24 mouse cellular contexts compared by ENCODE assay signal in genomic region chr5:12000777-12001176, GRCm38 (mm10).
DNase-seq lines count a peak whose midpoint lies in the region; ATAC-seq and TF ChIP-seq lines count a peak whose summit lies in the region.
"Had no signal": no experiment of that assay in that cellular context is flagged by ENCODE, and none has a peak within 500 bp of the region (broad histone marks: within the 10 kb centered on the region; RNA-seq: fewer than 3 reads in every experiment).

No protein-coding gene starts in this region.

- peaks cover 8% of the 10 kb centered on the region; the same call in 1 of the 2 replicates for H3K9me3 ChIP-seq in E14TG2a.4 (ENCODE audit: low read length)
- H3K9me3 ChIP-seq in heart, embryonic 10.5 days, result no peaks in the 10 kb centered on the region
- H3K9me3 ChIP-seq: embryonic facial prominence, embryonic 12.5 days; hindbrain, embryonic 10.5 days; intestine, embryonic 15.5 days; limb, embryonic 13.5 days; liver, embryonic 13.5 days; lung, embryonic 15.5 days; midbrain, embryonic 15.5 days had no signal

- H3K27me3 ChIP-seq in E14TG2a.4 (ENCODE audit: insufficient read depth, low read length), result no peaks in the 10 kb centered on the region
- H3K27me3 ChIP-seq in heart, embryonic 10.5 days (ENCODE audit: insufficient read depth, poor library complexity, severe bottlenecking), result no peaks in the 10 kb centered on the region
- H3K27me3 ChIP-seq: embryonic facial prominence, embryonic 12.5 days; intestine, embryonic 15.5 days; limb, embryonic 13.5 days; liver, embryonic 13.5 days; lung, embryonic 15.5 days; midbrain, embryonic 15.5 days had no signal

- no peaks in the 10 kb centered on the region for H3K4me1 ChIP-seq in E14TG2a.4 (replicated peaks; ENCODE audit: low read depth, low read length)
- H3K4me1 ChIP-seq in heart, embryonic 10.5 days, result no peaks in the 10 kb centered on the region
- H3K4me1 ChIP-seq: embryonic facial prominence, embryonic 12.5 days; hindbrain, embryonic 10.5 days; intestine, embryonic 15.5 days; limb, embryonic 13.5 days; liver, embryonic 13.5 days; lung, embryonic 15.5 days; midbrain, embryonic 15.5 days had no signal

- H3K4me3 ChIP-seq in gastrocnemius, adult 2 months, result no peak overlapping the region
- H3K4me3 ChIP-seq in left cerebral cortex, adult 2 months, result no peak overlapping the region
- no peak overlapping the region for H3K4me3 ChIP-seq in E14TG2a.4 (replicated peaks; ENCODE audit: low read length)
- no peak overlapping the region for H3K4me3 ChIP-seq in heart, embryonic 10.5 days
- H3K4me3 ChIP-seq: embryonic facial prominence, embryonic 12.5 days; hindbrain, embryonic 10.5 days; intestine, embryonic 15.5 days; limb, embryonic 13.5 days; liver, embryonic 13.5 days; lung, embryonic 15.5 days; midbrain, embryonic 15.5 days had no signal

- H3K27ac ChIP-seq in gastrocnemius, adult 2 months, result no peak overlapping the region
- no peak overlapping the region for H3K27ac ChIP-seq in left cerebral cortex, adult 2 months
- no peak overlapping the region for H3K27ac ChIP-seq in heart, embryonic 10.5 days
- H3K27ac ChIP-seq: embryonic facial prominence, embryonic 12.5 days; hindbrain, embryonic 10.5 days; intestine, embryonic 15.5 days; limb, embryonic 13.5 days; liver, embryonic 13.5 days; lung, embryonic 15.5 days; midbrain, embryonic 15.5 days had no signal

- no peaks in the 10 kb centered on the region for H3K36me3 ChIP-seq in E14TG2a.4 (ENCODE audit: insufficient read depth, low read length)
- H3K36me3 ChIP-seq in heart, embryonic 10.5 days, result no peaks in the 10 kb centered on the region
- H3K36me3 ChIP-seq: embryonic facial prominence, embryonic 12.5 days; hindbrain, embryonic 10.5 days; intestine, embryonic 15.5 days; limb, embryonic 13.5 days; liver, embryonic 13.5 days; lung, embryonic 15.5 days; midbrain, embryonic 15.5 days had no signal

- TF ChIP-seq CTCF in gastrocnemius, adult 2 months (IDR thresholded peaks at IDR 0.05), result peak; percentile 5; the same call in 1 of the 2 replicates
- peak; percentile 17 for TF ChIP-seq CTCF in left cerebral cortex, adult 2 months (IDR thresholded peaks at IDR 0.05)
- TF ChIP-seq CTCF in E14TG2a.4 (conservative IDR thresholded peaks at IDR 0.05; ENCODE audit: low read length), result peak; percentile 29

- ATAC-seq in common myeloid progenitor, adult 5-6 weeks (replicated peaks; ENCODE audit: low read depth, poor library complexity, severe bottlenecking), result 0 out of 2 replicates have a peak, but pooled peaks have one; percentile 54
- ATAC-seq: forebrain, postnatal 0 days; hindbrain, embryonic 16.5 days; intestine, embryonic 15.5 days; midbrain, embryonic 15.5 days had no signal

- intact Hi-C loops in gastrocnemius, adult 2 months (cut with DNase I), result no loop called here
- intact Hi-C loops in left cerebral cortex, adult 2 months (cut with DNase I), result no loop called here

- DNase-seq in gastrocnemius, adult 2 months, result no peak
- DNase-seq in gastrocnemius, adult 18-20 months (ENCODE audit: low spot score), result no peak
- DNase-seq in left cerebral cortex, adult 2 months (ENCODE audit: extremely low spot score in 1 of 2, low spot score in 2 of 2), result no peak
- DNase-seq in left cerebral cortex, adult 18-20 months (ENCODE audit: low spot score in 2 of 2), result no peak
- no peak for DNase-seq in heart, embryonic 10.5 days (ENCODE audit: low spot score)
- no peak for DNase-seq in cerebellum, postnatal 4 days (ENCODE audit: low spot score in 2 of 2)
- DNase-seq: adrenal gland, adult 2 months; cerebellum, adult 11 months; cerebellum, adult 9-11 months; forebrain, postnatal 0 days; kidney, postnatal 10 days; liver, embryonic 13.5 days; lung, postnatal 4 days; thymus, adult 2 months; thymus, postnatal 4 days had no signal
